Mouse (Mus musculus): ENCODE measurements around the gene Eml6.

GRCm38 (mm10) chr11:29787473-29787872 lies 238.4 kb downstream of the Eml6 start:
- TF ChIP-seq ZC3H11A (IDR thresholded peaks at IDR 0.05; ENCODE audit: borderline replicate concordance, low read depth, low read length) (no peak), ZNF384 (IDR thresholded peaks at IDR 0.05; ENCODE audit: low read depth, low read length) (no peak), HCFC1 (IDR thresholded peaks at IDR 0.05; ENCODE audit: borderline replicate concordance, insufficient read depth, low read length) (no peak), CHD2 (IDR thresholded peaks at IDR 0.05; ENCODE audit: low read depth, low read length) (no peak)
